Mouse (Mus musculus) limb, embryonic 11.5 days (tissue): ENCODE measurements around the gene Gcsh. TPM values are rescaled to one million over a fixed set of nuclear protein-coding genes. Genes with fewer than 3 reads are reported as not detected.

Experiments used
- ATAC-seq: fragments of 200-750 bp; cut with Nextera tagmentation; 2 replicates; pipeline ENCODE4 v1.8.0; 2017; ENCODE audit warnings: low read depth; ENCODE audit not compliant: insufficient number of reproducible peaks, low FRiP score, low TSS enrichment
- DNase-seq: peaks from one replicate; pipeline ENCODE4 v3.0.0-alpha.2; 2015; ENCODE audit warnings: low spot score
- H3K27ac ChIP-seq: fragments of 300-500 bp; sonication (generic); replicated peaks from 2 replicates; pipeline ENCODE4 v1.5.1; 2014; ENCODE audit warnings: low read depth, mild to moderate bottlenecking, low read length
- H3K27me3 ChIP-seq: fragments of 300-500 bp; sonication (generic); 2 replicates; pipeline ENCODE4 v1.6.1; 2014; ENCODE audit warnings: mild to moderate bottlenecking, low read length, mixed read lengths; ENCODE audit not compliant: control insufficient read depth, insufficient read depth
- H3K36me3 ChIP-seq: fragments of 300-500 bp; sonication (generic); 2 replicates; pipeline ENCODE4 v1.6.1; 2014; ENCODE audit warnings: mild to moderate bottlenecking, low read length, moderate library complexity, mixed read lengths; ENCODE audit not compliant: control insufficient read depth, insufficient read depth
- H3K4me1 ChIP-seq: fragments of 300-500 bp; sonication (generic); 2 replicates; pipeline ENCODE4 v1.6.1; 2014; ENCODE audit warnings: low read length, mixed read lengths; ENCODE audit not compliant: control insufficient read depth, insufficient read depth
- H3K4me2 ChIP-seq: fragments of 300-500 bp; sonication (generic); 2 replicates; pipeline ENCODE4 v1.6.1; 2014; ENCODE audit warnings: low read depth, mild to moderate bottlenecking, moderate library complexity; ENCODE audit not compliant: severe bottlenecking
- H3K4me3 ChIP-seq: fragments of 300-500 bp; sonication (generic); 2 replicates; pipeline ENCODE4 v1.5.1; 2014; ENCODE audit warnings: low read depth, low read length
- H3K9ac ChIP-seq: fragments of 300-500 bp; sonication (generic); 2 replicates; pipeline ENCODE4 v1.6.1; 2014; ENCODE audit warnings: mild to moderate bottlenecking, low read length
- H3K9me3 ChIP-seq: fragments of 300-500 bp; sonication (generic); 2 replicates; pipeline ENCODE4 v1.6.1; 2016; ENCODE audit warnings: low read length; ENCODE audit not compliant: control insufficient read depth
- WGBS: fragments of 180-500 bp; shearing (Covaris S2); extraction: QIAGEN DNeasy Blood & Tissue Kit; methylation state at CpG from one replicate; pipeline ENCODE4 v1.1.7; 2014; 5-methylcytosine and 5-hydroxymethylcytosine counted together
- polyA plus RNA-seq: library from polyadenylated mRNA; unstranded; fragments of >200 nt; fragmentation: Nextera tagmentation; extraction: Ambion mirVana; gene quantifications from 2 replicates; pipeline ENCODE4 v1.2.1, GENCODE M21; 2014

The Gcsh gene
- polyA plus RNA-seq, 1 experiment from 2014 or later: 172 TPM

DNA sequence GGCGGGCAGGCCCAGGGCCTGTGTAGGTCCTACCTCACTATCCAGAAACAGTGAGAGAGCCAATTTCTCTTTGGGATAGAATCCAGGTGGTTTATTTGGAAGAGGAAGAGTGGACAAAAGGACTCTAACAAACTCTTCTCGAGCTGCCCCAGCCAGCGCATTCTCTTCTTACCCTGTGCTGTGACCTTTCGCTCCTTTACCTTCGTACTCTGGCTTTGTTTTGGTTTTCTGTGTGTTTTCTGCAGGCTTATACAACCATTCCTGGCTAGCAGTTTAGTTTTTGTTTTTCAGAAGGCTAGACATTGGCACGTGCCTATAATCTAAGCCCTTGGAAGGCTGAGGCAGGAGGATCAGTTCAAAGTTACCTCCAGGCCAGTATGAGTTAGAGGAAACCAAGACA is 23.8 kb downstream of the Gcsh start:
- Histone ChIP-seq H3K36me3 (no peaks in the 10 kb centered on the region), H3K27ac (no peak overlapping the region), H3K27me3 (no peaks in the 10 kb centered on the region), H3K4me1 (no peaks in the 10 kb centered on the region), H3K9me3 (no peaks in the 10 kb centered on the region), H3K4me2 (no peak overlapping the region), H3K4me3 (no peak overlapping the region), H3K9ac (no peak overlapping the region)
- 85% methylated on average over 6 of the region's 6 CpGs for WGBS
- no peak for ATAC-seq
- no peak for DNase-seq

GRCm38 (mm10) chr8:116954415-116954814 is 38.9 kb downstream of the Gcsh start:
- no peak for DNase-seq
- no peak for ATAC-seq
- Histone ChIP-seq H3K4me1 (no peaks in the 10 kb centered on the region), H3K27ac (no peak overlapping the region), H3K4me3 (no peak overlapping the region), H3K36me3 (peaks cover 5% of the 10 kb centered on the region; the same call in 1 of the 2 replicates), H3K9me3 (no peaks in the 10 kb centered on the region), H3K4me2 (no peak overlapping the region), H3K9ac (no peak overlapping the region), H3K27me3 (no peaks in the 10 kb centered on the region)
- 94% methylated on average over 9 of the region's 9 CpGs for WGBS

- Histone ChIP-seq H3K36me3 (peaks cover 3% of the 10 kb centered on the region; the same call in 1 of the 2 replicates), H3K9ac (no peak overlapping the region), H3K27ac (no peak overlapping the region), H3K4me1 (no peaks in the 10 kb centered on the region), H3K4me2 (no peak overlapping the region), H3K9me3 (no peaks in the 10 kb centered on the region), H3K27me3 (no peaks in the 10 kb centered on the region), H3K4me3 (no peak overlapping the region)
- ATAC-seq (no peak), DNase-seq (no peak)
- WGBS: 90% methylated on average over 8 of the region's 8 CpGs
Measured at GRCm38 (mm10) chr8:116952428-116952827, 40.9 kb downstream of the Gcsh start.

DNA sequence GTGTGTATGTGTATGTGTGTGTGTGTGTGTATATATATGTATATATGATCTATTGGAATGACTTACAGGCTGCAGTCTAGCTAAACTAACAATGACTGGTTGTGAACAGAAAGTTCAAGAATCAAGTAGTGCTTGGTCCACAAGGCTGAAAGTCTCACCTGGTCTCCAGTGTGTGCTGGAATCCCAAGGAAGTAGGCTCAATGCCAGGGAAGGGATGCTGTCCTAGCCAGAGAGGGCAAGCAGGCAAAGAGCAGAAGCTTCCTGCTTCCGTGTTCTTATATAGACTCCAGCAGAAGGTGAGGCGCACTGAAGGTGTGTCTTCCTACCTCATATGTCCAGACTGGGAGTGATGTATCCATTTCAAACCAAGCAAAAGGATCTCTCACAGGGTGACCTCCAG is 41.6 kb downstream of the Gcsh start:
- H3K4me1 ChIP-seq: no peaks in the 10 kb centered on the region
- H3K9ac ChIP-seq: no peak overlapping the region
- H3K27ac ChIP-seq: no peak overlapping the region
- DNase-seq (no peak), ATAC-seq (no peak)
- H3K4me3 ChIP-seq: no peak overlapping the region
- 95% methylated on average over 2 of the region's 2 CpGs for WGBS
- H3K36me3 ChIP-seq: peaks cover 1% of the 10 kb centered on the region; the same call in 1 of the 2 replicates
- no peaks in the 10 kb centered on the region for H3K27me3 ChIP-seq
- no peaks in the 10 kb centered on the region for H3K9me3 ChIP-seq
- H3K4me2 ChIP-seq: no peak overlapping the region

DNA sequence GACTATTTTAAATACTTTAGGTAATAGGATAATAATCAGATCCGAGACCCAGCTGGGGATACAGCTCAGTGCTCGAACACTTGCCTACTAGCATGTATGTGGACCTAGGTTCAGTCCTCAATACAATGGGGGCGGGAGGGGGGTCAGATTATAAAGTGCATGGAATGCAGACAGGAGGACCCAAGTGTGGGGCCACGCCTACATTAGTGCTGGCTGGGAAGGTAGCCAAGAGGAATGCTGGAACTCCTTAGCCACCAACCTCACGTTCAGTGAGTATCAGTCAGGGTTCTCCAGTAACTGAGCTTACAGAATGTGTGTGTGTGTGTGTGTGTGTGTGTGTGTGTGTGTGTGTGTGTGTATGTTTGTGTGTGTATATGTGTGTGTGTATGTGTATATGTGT is 42.0 kb downstream of the Gcsh start:
- 84% methylated on average over 5 of the region's 5 CpGs for WGBS
- DNase-seq (no peak), ATAC-seq (no peak)
- Histone ChIP-seq H3K36me3 (no peaks in the 10 kb centered on the region; the same call in 1 of the 2 replicates), H3K4me1 (no peaks in the 10 kb centered on the region), H3K9ac (no peak overlapping the region), H3K4me2 (no peak overlapping the region), H3K9me3 (no peaks in the 10 kb centered on the region), H3K4me3 (no peak overlapping the region), H3K27ac (no peak overlapping the region), H3K27me3 (no peaks in the 10 kb centered on the region)

- ATAC-seq: no peak
- no peaks in the 10 kb centered on the region for H3K9me3 ChIP-seq
- no peak for DNase-seq
- WGBS: 89% methylated on average over 7 of the region's 7 CpGs
- no peak overlapping the region for H3K9ac ChIP-seq
- H3K4me3 ChIP-seq: no peak overlapping the region
- no peaks in the 10 kb centered on the region for H3K36me3 ChIP-seq
- no peaks in the 10 kb centered on the region for H3K27me3 ChIP-seq
- no peak overlapping the region for H3K4me2 ChIP-seq
- H3K4me1 ChIP-seq: peaks cover 4% of the 10 kb centered on the region; the same call in 1 of the 2 replicates
- no peak overlapping the region for H3K27ac ChIP-seq
Measured at GRCm38 (mm10) chr8:116947589-116947988, 45.7 kb downstream of the Gcsh start.

DNA sequence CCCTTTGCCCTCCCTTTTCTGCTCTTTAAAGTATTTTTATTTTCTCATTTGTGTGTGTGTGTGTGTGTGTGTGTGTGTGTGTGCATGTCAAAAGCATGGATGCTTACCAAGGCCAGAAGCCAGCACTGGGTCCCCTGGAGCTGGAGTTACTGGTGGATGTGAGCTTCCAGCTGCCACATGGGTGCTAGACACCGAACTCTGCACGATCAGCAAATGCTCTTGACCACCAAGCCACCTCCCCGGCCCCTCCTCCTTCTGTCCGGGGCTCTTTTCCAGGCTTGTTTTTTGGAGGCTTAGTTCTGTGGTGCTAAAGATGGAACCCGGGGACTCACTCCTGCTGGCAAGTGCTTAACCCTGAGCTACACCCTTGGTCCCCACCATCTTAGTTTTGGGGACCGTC is 46.5 kb downstream of the Gcsh start:
- Histone ChIP-seq H3K4me3 (no peak overlapping the region), H3K4me2 (no peak overlapping the region), H3K9ac (no peak overlapping the region), H3K27ac (no peak overlapping the region), H3K9me3 (no peaks in the 10 kb centered on the region), H3K36me3 (no peaks in the 10 kb centered on the region), H3K27me3 (no peaks in the 10 kb centered on the region), H3K4me1 (peaks cover 4% of the 10 kb centered on the region; the same call in 1 of the 2 replicates)
- WGBS: 92% methylated on average over 6 of the region's 6 CpGs
- DNase-seq (no peak), ATAC-seq (no peak)

DNA sequence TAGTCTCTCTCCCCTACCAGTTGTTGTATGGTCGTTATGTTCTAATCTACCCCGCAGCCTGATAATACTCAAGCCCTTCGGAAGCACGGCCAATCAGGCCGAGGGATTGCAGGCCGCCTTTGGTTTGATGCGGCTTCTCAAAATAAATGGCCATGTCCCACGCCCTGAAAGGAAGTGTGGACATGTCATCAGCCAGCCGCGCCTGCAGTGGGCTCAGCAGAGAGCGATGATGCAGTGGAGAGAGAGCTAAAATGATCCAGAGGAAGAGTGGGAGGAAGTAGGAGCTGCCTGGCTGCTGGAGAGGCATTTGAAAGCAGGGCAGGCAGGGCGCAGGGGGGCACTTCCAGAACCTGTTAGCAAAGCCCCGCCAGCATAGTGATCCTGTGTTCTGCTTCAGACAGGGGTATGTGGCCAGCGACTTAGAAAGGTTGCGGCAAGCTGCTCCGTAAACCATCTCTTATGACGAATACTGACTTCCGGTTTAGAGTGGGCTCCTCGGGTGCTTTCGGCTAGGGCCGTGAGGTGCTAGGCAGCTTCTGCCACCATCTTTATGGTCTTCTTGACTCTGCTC is 47.0 kb downstream of the Gcsh start:
- ATAC-seq (no peak), DNase-seq (no peak)
- H3K36me3 ChIP-seq: no peaks in the 10 kb centered on the region
- no peak overlapping the region for H3K27ac ChIP-seq
- 83% methylated on average over 21 of the region's 21 CpGs for WGBS
- no peak overlapping the region for H3K4me2 ChIP-seq
- no peaks in the 10 kb centered on the region for H3K9me3 ChIP-seq
- no peak overlapping the region for H3K9ac ChIP-seq
- peaks cover 4% of the 10 kb centered on the region; the same call in 1 of the 2 replicates for H3K4me1 ChIP-seq
- H3K4me3 ChIP-seq: no peak overlapping the region
- no peaks in the 10 kb centered on the region for H3K27me3 ChIP-seq
